Mouse (Mus musculus) spleen, adult 2 months (tissue): Measurements from ENCODE around the gene S100pbp. TPM values are rescaled to one million over a fixed set of nuclear protein-coding genes. Genes with fewer than 3 reads are reported as not detected.

Experiments used
- DNase-seq, 2 experiments: peaks; one replicate each; pipeline versions ENCODE4 v3.0.0 to v3.0.0-alpha.2; 2012 to 2021; ENCODE audit warnings: low spot score in 2 of 2, low read depth in 1 of 2
- H3K27ac ChIP-seq: fragments of 200-500 bp; 2 replicates; pipeline ENCODE4 v1.5.1; 2012; ENCODE audit warnings: low read length, inconsistent platforms; ENCODE audit not compliant: insufficient read depth
- H3K27me3 ChIP-seq: fragments of 200-500 bp; 2 replicates; pipeline ENCODE4 v1.6.1; 2012; ENCODE audit warnings: mild to moderate bottlenecking, moderate library complexity, low read length, inconsistent platforms; ENCODE audit not compliant: control insufficient read depth, insufficient read depth
- H3K36me3 ChIP-seq: fragments of 200-500 bp; 2 replicates; pipeline ENCODE4 v1.6.1; 2012; ENCODE audit warnings: mild to moderate bottlenecking, low read length, inconsistent platforms; ENCODE audit not compliant: control insufficient read depth, insufficient read depth
- H3K4me1 ChIP-seq: fragments of 200-500 bp; 2 replicates; pipeline ENCODE4 v1.6.1; 2011; ENCODE audit warnings: inconsistent platforms; ENCODE audit not compliant: control insufficient read depth, insufficient read depth, insufficient read length
- H3K4me3 ChIP-seq: fragments of 200-500 bp; 2 replicates; pipeline ENCODE4 v1.5.1; 2011; ENCODE audit warnings: mild to moderate bottlenecking, inconsistent platforms; ENCODE audit not compliant: insufficient read depth, insufficient read length; ENCODE audit errors: extremely low read depth
- CTCF ChIP-seq: fragments of 200-500 bp; IDR thresholded peaks from 2 replicates; pipeline ENCODE4 v1.5.1; 2011; ENCODE audit warnings: mild to moderate bottlenecking, inconsistent platforms; ENCODE audit not compliant: insufficient read depth, insufficient read length, insufficient replicate concordance; ENCODE audit errors: extremely low read depth
- POLR2A ChIP-seq: fragments of 200-500 bp; IDR thresholded peaks from 2 replicates; pipeline ENCODE4 v1.6.1; 2011; ENCODE audit warnings: low read depth, low read length, inconsistent platforms
- whole genome bisulfite sequencing: fragments of 180-500 bp; shearing (Covaris S2); methylation state at CpG from one replicate; pipeline ENCODE4 v1.1.7; 2018; 5-methylcytosine and 5-hydroxymethylcytosine counted together
- polyA plus RNA-seq: library from polyadenylated mRNA; depleted of rRNA; stranded (reverse); fragments of >200 nt; gene quantifications from 2 replicates; pipeline ENCODE4 v1.2.3, GENCODE M21; 2012

Gene S100pbp
- polyA plus RNA-seq, 1 experiment = 14.7 TPM

- peaks cover 16% of the 10 kb centered on the region for H3K27me3 ChIP-seq
- WGBS = 26% methylated on average over 19 of the region's 19 CpGs
- TF ChIP-seq POLR2A (no peak), CTCF (no peak)
- H3K4me3 ChIP-seq = no peak overlapping the region
- peaks cover 4% of the 10 kb centered on the region for H3K4me1 ChIP-seq
- DNase-seq = no peak
- no peak overlapping the region for H3K27ac ChIP-seq
- H3K36me3 ChIP-seq = no peaks in the 10 kb centered on the region
Observed at GRCm38 (mm10) chr4:129125736-129126451, 63.6 kb downstream of the S100pbp start.

GRCm38 (mm10) chr4:129124652-129125146 is 64.8 kb downstream of the S100pbp start:
- H3K4me3 ChIP-seq = no peak overlapping the region

GRCm38 (mm10) chr4:129122719-129123118 is 66.8 kb downstream of the S100pbp start:
- TF ChIP-seq POLR2A (no peak), CTCF (no peak)

More at GRCm38 (mm10) chr4:129124652-129125146, 64.8 kb downstream of the S100pbp start:
- no peak for DNase-seq
- Histone ChIP-seq H3K27me3 (peaks cover 20% of the 10 kb centered on the region), H3K27ac (no peak overlapping the region), H3K36me3 (no peaks in the 10 kb centered on the region), H3K4me1 (no peaks in the 10 kb centered on the region; the same call in 1 of the 2 replicates)
- 13% methylated on average over 13 of the region's 13 CpGs for WGBS
- TF ChIP-seq POLR2A (no peak), CTCF (no peak)

GRCm38 (mm10) chr4:129122107-129122506 is 67.4 kb downstream of the S100pbp start:
- no peak overlapping the region for H3K4me3 ChIP-seq
- no peak for DNase-seq
- TF ChIP-seq CTCF = no peak
- no peak for TF ChIP-seq POLR2A
- H3K27me3 ChIP-seq = peaks cover 20% of the 10 kb centered on the region
- H3K36me3 ChIP-seq = no peaks in the 10 kb centered on the region
- 35% methylated on average over 9 of the region's 9 CpGs for WGBS
- H3K4me1 ChIP-seq = no peaks in the 10 kb centered on the region; the same call in 1 of the 2 replicates
- H3K27ac ChIP-seq = no peak overlapping the region

More at GRCm38 (mm10) chr4:129122719-129123118, 66.8 kb downstream of the S100pbp start:
- WGBS = 28% methylated on average over 8 of the region's 8 CpGs
- no peak for DNase-seq
- H3K27me3 ChIP-seq = peaks cover 20% of the 10 kb centered on the region
- H3K36me3 ChIP-seq = no peaks in the 10 kb centered on the region
- no peaks in the 10 kb centered on the region; the same call in 1 of the 2 replicates for H3K4me1 ChIP-seq
- H3K27ac ChIP-seq = no peak overlapping the region
- no peak overlapping the region for H3K4me3 ChIP-seq

GRCm38 (mm10) chr4:129121569-129122086 is 67.9 kb downstream of the S100pbp start, which contains the start of gene Hpca:
Gene Hpca, minus strand, starts transcription at chr4:129122036.
- no peak within 1 kb of the TSS for H3K27ac ChIP-seq
- peaks cover 20% of the 10 kb centered on the region for H3K27me3 ChIP-seq
- no peak for DNase-seq
- H3K4me1 ChIP-seq = no peaks in the 10 kb centered on the region; the same call in 1 of the 2 replicates
- no peaks in the 10 kb centered on the region for H3K36me3 ChIP-seq
- TF ChIP-seq CTCF = no peak
- no peak for TF ChIP-seq POLR2A
- WGBS = 14% methylated on average over 17 of the region's 17 CpGs
- no peak within 1 kb of the TSS; the same call in 1 of the 2 replicates for H3K4me3 ChIP-seq

- no peak overlapping the region; the same call in 1 of the 2 replicates for H3K4me3 ChIP-seq
- peak in 1 of 2 experiments; percentile 53 for DNase-seq
- H3K27me3 ChIP-seq = peaks cover 17% of the 10 kb centered on the region
- H3K4me1 ChIP-seq = no peaks in the 10 kb centered on the region; the same call in 1 of the 2 replicates
- 2% methylated on average over 41 of the region's 59 CpGs for WGBS
- TF ChIP-seq CTCF (no peak), POLR2A (no peak)
- no peak overlapping the region for H3K27ac ChIP-seq
- no peaks in the 10 kb centered on the region for H3K36me3 ChIP-seq
Observed at GRCm38 (mm10) chr4:129120520-129121445, 68.7 kb downstream of the S100pbp start.
